ENCODE assay signal across 7 mouse cellular contexts in genomic region chr15:99316314-99317266, GRCm38 (mm10). TPM values are rescaled to one million over a fixed set of nuclear protein-coding genes. Genes with fewer than 3 reads are reported as not detected.
DNase-seq lines count a peak whose midpoint lies in the region; ATAC-seq lines count a peak whose summit lies in the region.

No protein-coding gene starts in this region.

- H3K4me3 ChIP-seq in intestine, embryonic 14.5 days (ENCODE audit: low read depth, low read length): no peak overlapping the region
- H3K4me3 ChIP-seq in midbrain, embryonic 13.5 days (replicated peaks): no peak overlapping the region

- DNase-seq in adrenal gland, adult 2 months: peak; percentile 71
- DNase-seq in embryo, embryonic 10 days (ENCODE audit: low spot score): peak; percentile 79
- peak; percentile 45 for DNase-seq in gastrocnemius, postnatal 25 days
- peak; percentile 86 for DNase-seq in intestine, embryonic 14.5 days (ENCODE audit: low spot score)
- DNase-seq in left cerebral cortex, postnatal 14 days (ENCODE audit: low spot score in 2 of 2): peak; percentile 86 to 87
- peak; percentile 30 for DNase-seq in spleen, adult 12 weeks (ENCODE audit: low spot score)

- no peak overlapping the region for H3K9ac ChIP-seq in intestine, embryonic 14.5 days (ENCODE audit: low read length)
- peak overlapping the region; percentile 54 for H3K9ac ChIP-seq in midbrain, embryonic 13.5 days (replicated peaks)

- H3K4me2 ChIP-seq in intestine, embryonic 14.5 days (ENCODE audit: low read length): no peak overlapping the region
- no peak overlapping the region for H3K4me2 ChIP-seq in midbrain, embryonic 13.5 days (replicated peaks)

- H3K27ac ChIP-seq in intestine, embryonic 14.5 days (ENCODE audit: low read depth): peak overlapping the region; percentile 39
- H3K27ac ChIP-seq in midbrain, embryonic 13.5 days: peak overlapping the region; percentile 88

- ATAC-seq in intestine, embryonic 14.5 days (replicated peaks; ENCODE audit: low FRiP score, low TSS enrichment, low read depth): peak; percentile 51
- ATAC-seq in midbrain, embryonic 13.5 days: peak; percentile 69

- H3K36me3 ChIP-seq in intestine, embryonic 14.5 days (ENCODE audit: control insufficient read depth, insufficient read depth, low read length): peaks cover 82% of the 10 kb centered on the region
- H3K36me3 ChIP-seq in midbrain, embryonic 13.5 days: peaks cover 96% of the 10 kb centered on the region

- 0 out of 2 replicates have a peak, but pooled peaks cover 3% of the 10 kb centered on the region for H3K4me1 ChIP-seq in intestine, embryonic 14.5 days (replicated peaks; ENCODE audit: control insufficient read depth, insufficient read depth, low read length)
- no peaks in the 10 kb centered on the region for H3K4me1 ChIP-seq in midbrain, embryonic 13.5 days (replicated peaks)

- H3K9me3 ChIP-seq in intestine, embryonic 14.5 days (ENCODE audit: control insufficient read depth, low read length): no peaks in the 10 kb centered on the region
- no peaks in the 10 kb centered on the region for H3K9me3 ChIP-seq in midbrain, embryonic 13.5 days

- intact Hi-C loops in left cerebral cortex, postnatal 14 days (cut with DNase I): loop anchor here (1.0 to 5.0 kb wide), 2 partner anchors 54 to 156 kb away; partner anchors contain the start of genes Bcdin3d and Fmnl3

- no peaks in the 10 kb centered on the region for H3K27me3 ChIP-seq in intestine, embryonic 14.5 days (replicated peaks; ENCODE audit: control insufficient read depth, insufficient read depth, low read length)
- no peaks in the 10 kb centered on the region for H3K27me3 ChIP-seq in midbrain, embryonic 13.5 days

- WGBS in intestine, embryonic 14.5 days: 72% methylated on average over 16 of the region's 16 CpGs
- WGBS in midbrain, embryonic 13.5 days: 80% methylated on average over 16 of the region's 16 CpGs

RNA-seq across cellular contexts. Expression of gene Fam186b, which starts 20.9 kb away (rescaled TPM):
- total RNA-seq in adrenal gland, adult 2 months (2021): 1 to 10 TPM; 1.4 to 3.1 TPM
- 1.1 and 1.6 TPM in 2 replicates for polyA plus RNA-seq in adrenal gland, adult 2 months (2012; rRNA removed)
- not detected for total RNA-seq in gastrocnemius, postnatal 25 days (2021)
- polyA plus RNA-seq in intestine, embryonic 14.5 days (2014; fragmentation: Nextera tagmentation; extraction: Ambion mirVana): 0.11 and 0.24 TPM in 2 replicates
- 1 to 10 TPM; 1.7 to 2.2 TPM for total RNA-seq in left cerebral cortex, postnatal 14 days (2021)
- 0.35 TPM in 2 replicates for polyA plus RNA-seq in midbrain, embryonic 13.5 days (2015; fragmentation: Nextera tagmentation; extraction: Ambion mirVana)

RNA-seq across cellular contexts. Expression of gene Prpf40b, which starts 21.7 kb away (rescaled TPM):
- total RNA-seq in adrenal gland, adult 2 months (2021): 10 to 100 TPM; 38.8 to 41.0 TPM
- 84.1 and 106 TPM in 2 replicates for polyA plus RNA-seq in adrenal gland, adult 2 months (2012; rRNA removed)
- total RNA-seq in gastrocnemius, postnatal 25 days (2021): 10 to 100 TPM; 20.0 to 20.7 TPM
- polyA plus RNA-seq in intestine, embryonic 14.5 days (2014; fragmentation: Nextera tagmentation; extraction: Ambion mirVana): 40.6 and 51.1 TPM in 2 replicates
- total RNA-seq in left cerebral cortex, postnatal 14 days (2021): 10 to 100 TPM; 95.4 to 99.5 TPM
- polyA plus RNA-seq in midbrain, embryonic 13.5 days (2015; fragmentation: Nextera tagmentation; extraction: Ambion mirVana): 115 and 125 TPM in 2 replicates

RNA-seq across cellular contexts. Expression of gene Fmnl3, which starts 53.7 kb away (rescaled TPM):
- 10 to 100 TPM; 13.9 to 23.6 TPM for total RNA-seq in adrenal gland, adult 2 months (2021)
- 19.7 and 22.2 TPM in 2 replicates for polyA plus RNA-seq in adrenal gland, adult 2 months (2012; rRNA removed)
- 1 to 10 TPM; 6.6 to 7.0 TPM for total RNA-seq in gastrocnemius, postnatal 25 days (2021)
- 15.9 and 19.5 TPM in 2 replicates for polyA plus RNA-seq in intestine, embryonic 14.5 days (2014; fragmentation: Nextera tagmentation; extraction: Ambion mirVana)
- total RNA-seq in left cerebral cortex, postnatal 14 days (2021): 10 to 100 TPM; 11.3 to 13.4 TPM
- polyA plus RNA-seq in midbrain, embryonic 13.5 days (2015; fragmentation: Nextera tagmentation; extraction: Ambion mirVana): 8.5 and 8.7 TPM in 2 replicates

Comparison
In these comparisons a context has a peak if more than half of its experiments do, and no peak if none do; other contexts are left out.
1. DNase-seq: peak in every context shown above with its lines; median percentile 86 in left cerebral cortex, postnatal 14 days; 86 in intestine, embryonic 14.5 days; 79 in embryo, embryonic 10 days; 71 in adrenal gland, adult 2 months; 45 in gastrocnemius, postnatal 25 days; 30 in spleen, adult 12 weeks.